Mouse (Mus musculus) cerebellum, adult 9-11 months (tissue): Measurements from ENCODE around the gene Hsd11b2.
"Not testable (repeated sequence)": the region's sequence is repeated elsewhere in the genome, so short reads cannot be mapped to it uniquely, and the experiment has no call there.

Experiments
- DNase-seq: peaks from one replicate; pipeline ENCODE4 v3.0.0; 2022

The Hsd11b2 gene

GRCm38 (mm10) chr8:105564573-105565229, 46.1 kb downstream of the Hsd11b2 start:
- DNase-seq, result not testable (repeated sequence)

- no peak for DNase-seq
Observed at GRCm38 (mm10) chr8:105565401-105565881, 46.9 kb downstream of the Hsd11b2 start.

- peak; percentile 100 for DNase-seq
Observed at GRCm38 (mm10) chr8:105565952-105566702, 47.6 kb downstream of the Hsd11b2 start, which contains the start of gene Atp6v0d1. Gene Atp6v0d1, minus strand, starts transcription at chr8:105566047.

GRCm38 (mm10) chr8:105566703-105567595, 48.4 kb downstream of the Hsd11b2 start:
- DNase-seq, result peak; percentile 67

- no peak for DNase-seq
Observed at GRCm38 (mm10) chr8:105571810-105572209, 53.3 kb downstream of the Hsd11b2 start.

- no peak for DNase-seq
Observed at GRCm38 (mm10) chr8:105573427-105573826, 54.9 kb downstream of the Hsd11b2 start.
